Mouse (Mus musculus) liver, postnatal 0 days (tissue): Measurements from ENCODE around the gene Slc4a4.

Experiments
- CTCF ChIP-seq: sonication (generic); IDR thresholded peaks from 2 replicates; pipeline ENCODE4 v1.5.1; 2016; ENCODE audit warnings: antibody characterized with exemption, low read depth
- EP300 ChIP-seq: IDR thresholded peaks from 2 replicates; pipeline ENCODE4 v1.6.1; 2016; ENCODE audit warnings: antibody characterized with exemption, low read depth, mild to moderate bottlenecking

GRCm38 (mm10) chr5:89218222-89218621 is 331.6 kb downstream of the Slc4a4 start:
- TF ChIP-seq CTCF (no peak), EP300 (no peak)
